8 mouse cellular contexts compared by ENCODE assay signal in genomic region chr11:53769185-53769576, GRCm38 (mm10). TPM values are rescaled to one million over a fixed set of nuclear protein-coding genes. Genes with fewer than 3 reads are reported as not detected.
A peak's percentile ranks its signal among the peaks of the same experiment; 100 is the strongest.
DNase-seq lines count a peak whose midpoint lies in the region; ATAC-seq and TF ChIP-seq lines count a peak whose summit lies in the region.

No protein-coding gene starts in this region.

- WGBS in embryonic facial prominence, embryonic 11.5 days = 57% methylated on average over 12 of the region's 12 CpGs
- WGBS in intestine, embryonic 16.5 days = 56% methylated on average over 12 of the region's 12 CpGs
- WGBS in neural tube, embryonic 13.5 days = 52% methylated on average over 12 of the region's 12 CpGs

- no peak for TF ChIP-seq CTCF in layer of hippocampus, adult 2 months (conservative IDR thresholded peaks at IDR 0.05)

- H3K27ac ChIP-seq in layer of hippocampus, adult 2 months = peak overlapping the region; percentile 78; the same call in 1 of the 2 replicates
- H3K27ac ChIP-seq in embryonic facial prominence, embryonic 11.5 days (replicated peaks; ENCODE audit: low read depth, low read length) = no peak overlapping the region
- H3K27ac ChIP-seq in intestine, embryonic 16.5 days (ENCODE audit: low read length) = peak overlapping the region; percentile 82
- no peak overlapping the region for H3K27ac ChIP-seq in neural tube, embryonic 13.5 days (replicated peaks)

- no peaks in the 10 kb centered on the region for H3K9me3 ChIP-seq in embryonic facial prominence, embryonic 11.5 days (replicated peaks; ENCODE audit: control insufficient read depth, low read length)
- no peaks in the 10 kb centered on the region for H3K9me3 ChIP-seq in intestine, embryonic 16.5 days (ENCODE audit: control insufficient read depth, low read length)
- no peaks in the 10 kb centered on the region for H3K9me3 ChIP-seq in neural tube, embryonic 13.5 days

- H3K9ac ChIP-seq in embryonic facial prominence, embryonic 11.5 days (replicated peaks; ENCODE audit: low read length) = no peak overlapping the region
- H3K9ac ChIP-seq in intestine, embryonic 16.5 days (ENCODE audit: low read depth, low read length) = peak overlapping the region; percentile 90
- no peak overlapping the region for H3K9ac ChIP-seq in neural tube, embryonic 13.5 days

- H3K4me3 ChIP-seq in layer of hippocampus, adult 2 months = peak overlapping the region; percentile 83
- H3K4me3 ChIP-seq in embryonic facial prominence, embryonic 11.5 days (ENCODE audit: low read depth, low read length) = no peak overlapping the region; the same call in 1 of the 2 replicates
- peak overlapping the region; percentile 89 for H3K4me3 ChIP-seq in intestine, embryonic 16.5 days (ENCODE audit: low read length)
- H3K4me3 ChIP-seq in neural tube, embryonic 13.5 days = peak overlapping the region; percentile 81

- intact Hi-C loops in left cerebral cortex, postnatal 14 days (cut with DNase I) = no loop called here

- no peak for ATAC-seq in embryonic facial prominence, embryonic 11.5 days (replicated peaks; ENCODE audit: insufficient number of reproducible peaks, low FRiP score, low TSS enrichment, low read depth)
- ATAC-seq in intestine, embryonic 16.5 days = no peak
- 0 out of 2 replicates have a peak, but pooled peaks have one; percentile 4 for ATAC-seq in neural tube, embryonic 13.5 days (ENCODE audit: low read depth)

- no peaks in the 10 kb centered on the region for H3K36me3 ChIP-seq in embryonic facial prominence, embryonic 11.5 days (replicated peaks; ENCODE audit: control insufficient read depth, insufficient read depth, low read depth, low read length)
- peaks cover 6% of the 10 kb centered on the region; the same call in 1 of the 2 replicates for H3K36me3 ChIP-seq in intestine, embryonic 16.5 days (ENCODE audit: control insufficient read depth, insufficient read depth, low read length)
- H3K36me3 ChIP-seq in neural tube, embryonic 13.5 days = no peaks in the 10 kb centered on the region

- DNase-seq in layer of hippocampus, adult 2 months (ENCODE audit: low spot score in 2 of 2) = no peak
- DNase-seq in layer of hippocampus, adult 11-12 months (ENCODE audit: low spot score) = no peak
- no peak for DNase-seq in embryonic facial prominence, embryonic 11.5 days (ENCODE audit: low spot score)
- DNase-seq in cerebellum, postnatal 10 days = no peak
- DNase-seq in left cerebral cortex, postnatal 14 days (ENCODE audit: low spot score in 2 of 2) = no peak
- DNase-seq in spleen, postnatal 10 days (ENCODE audit: low spot score in 2 of 2) = no peak

- H3K27me3 ChIP-seq in embryonic facial prominence, embryonic 11.5 days (ENCODE audit: control insufficient read depth, insufficient read depth, low read length) = no peaks in the 10 kb centered on the region
- no peaks in the 10 kb centered on the region for H3K27me3 ChIP-seq in intestine, embryonic 16.5 days (replicated peaks; ENCODE audit: control insufficient read depth, insufficient read depth, low read length)
- peaks cover 43% of the 10 kb centered on the region for H3K27me3 ChIP-seq in neural tube, embryonic 13.5 days

- no peaks in the 10 kb centered on the region; the same call in 1 of the 2 replicates for H3K4me1 ChIP-seq in embryonic facial prominence, embryonic 11.5 days (ENCODE audit: control insufficient read depth, insufficient read depth, low read length)
- H3K4me1 ChIP-seq in intestine, embryonic 16.5 days (ENCODE audit: control insufficient read depth, insufficient read depth, low read length) = peaks cover 25% of the 10 kb centered on the region
- peaks cover 15% of the 10 kb centered on the region for H3K4me1 ChIP-seq in neural tube, embryonic 13.5 days (replicated peaks)

- H3K4me2 ChIP-seq in embryonic facial prominence, embryonic 11.5 days (ENCODE audit: low read depth, low read length) = peak overlapping the region; percentile 94
- H3K4me2 ChIP-seq in intestine, embryonic 16.5 days (ENCODE audit: low read depth, low read length) = peak overlapping the region; percentile 77
- peak overlapping the region; percentile 98 for H3K4me2 ChIP-seq in neural tube, embryonic 13.5 days

RNA-seq across cellular contexts. Expression of gene Irf1, which starts 0.6 kb away (rescaled TPM):
- total RNA-seq in layer of hippocampus, adult 2 months (2021) = 10 to 100 TPM in 1 of 2 experiments, 1 to 10 TPM in 1; 9.0 to 12.4 TPM
- 7.0 and 7.7 TPM in 2 replicates for polyA plus RNA-seq in embryonic facial prominence, embryonic 11.5 days (2014; fragmentation: Nextera tagmentation; extraction: Ambion mirVana)
- polyA plus RNA-seq in intestine, embryonic 16.5 days (2015; fragmentation: Nextera tagmentation; extraction: Ambion mirVana) = 52.9 and 58.7 TPM in 2 replicates
- polyA plus RNA-seq in neural tube, embryonic 13.5 days (2015; fragmentation: Nextera tagmentation; extraction: Ambion mirVana) = 3.5 and 3.7 TPM in 2 replicates
- total RNA-seq in left cerebral cortex, postnatal 14 days (2021) = 1 to 10 TPM; 4.5 to 5.5 TPM

RNA-seq across cellular contexts. Expression of gene Gm17334, which starts 3.8 kb away (rescaled TPM):
- total RNA-seq in layer of hippocampus, adult 2 months (2021) = 1 to 10 TPM; 1.1 to 1.6 TPM
- polyA plus RNA-seq in embryonic facial prominence, embryonic 11.5 days (2014; fragmentation: Nextera tagmentation; extraction: Ambion mirVana) = not detected in 2 replicates
- 0.34 and 0.81 TPM in 2 replicates for polyA plus RNA-seq in intestine, embryonic 16.5 days (2015; fragmentation: Nextera tagmentation; extraction: Ambion mirVana)
- not detected in 2 replicates for polyA plus RNA-seq in neural tube, embryonic 13.5 days (2015; fragmentation: Nextera tagmentation; extraction: Ambion mirVana)
- total RNA-seq in left cerebral cortex, postnatal 14 days (2021) = under 1 TPM in 1 of 2 experiments, not detected in 1; 0.51 TPM

RNA-seq across cellular contexts. Expression of gene Il5, which starts 48.6 kb away (rescaled TPM):
- total RNA-seq in layer of hippocampus, adult 2 months (2021) = not detected
- not detected in 2 replicates for polyA plus RNA-seq in embryonic facial prominence, embryonic 11.5 days (2014; fragmentation: Nextera tagmentation; extraction: Ambion mirVana)
- polyA plus RNA-seq in intestine, embryonic 16.5 days (2015; fragmentation: Nextera tagmentation; extraction: Ambion mirVana) = not detected in 2 replicates
- polyA plus RNA-seq in neural tube, embryonic 13.5 days (2015; fragmentation: Nextera tagmentation; extraction: Ambion mirVana) = not detected in 2 replicates
- total RNA-seq in left cerebral cortex, postnatal 14 days (2021) = not detected

Comparison
In these comparisons a context has a peak if more than half of its experiments do, and no peak if none do; other contexts are left out.
1. H3K27ac ChIP-seq: peak in layer of hippocampus, adult 2 months (single experiment) and intestine, embryonic 16.5 days (single experiment); none in embryonic facial prominence, embryonic 11.5 days (single experiment) and neural tube, embryonic 13.5 days (single experiment).
2. Peak in every context shown above with its lines, with median percentiles within 50 percentile points of each other: H3K4me2 ChIP-seq.